Mouse (Mus musculus) lung, embryonic 15.5 days (tissue): ENCODE measurements at regions not wholly inside any gene's neighbourhood (a gene's known extent, or its start where the extent isn't known, plus 50 kb on each side); places are given as distances from the start of the nearest gene placed in this dataset.

Experiments
- ATAC-seq: fragments of 200-750 bp; cut with Nextera tagmentation; 2 replicates; pipeline ENCODE4 v1.8.0; 2017; ENCODE audit warnings: moderate number of reproducible peaks, borderline replicate concordance; ENCODE audit not compliant: low FRiP score, low TSS enrichment; ENCODE audit errors: extremely low read depth
- H3K27ac ChIP-seq: fragments of 300-500 bp; sonication (generic); 2 replicates; pipeline ENCODE4 v1.5.1; 2015; ENCODE audit warnings: moderate library complexity, mild to moderate bottlenecking, inconsistent platforms
- H3K27me3 ChIP-seq: fragments of 300-500 bp; sonication (generic); 2 replicates; pipeline ENCODE4 v1.6.1; 2015; ENCODE audit warnings: inconsistent platforms
- H3K36me3 ChIP-seq: fragments of 300-500 bp; sonication (generic); 2 replicates; pipeline ENCODE4 v1.6.1; 2015; ENCODE audit warnings: inconsistent platforms
- H3K4me1 ChIP-seq: fragments of 300-500 bp; sonication (generic); 2 replicates; pipeline ENCODE4 v1.6.1; 2015; ENCODE audit warnings: inconsistent platforms
- H3K4me2 ChIP-seq: fragments of 300-500 bp; sonication (generic); 2 replicates; pipeline ENCODE4 v1.6.1; 2015; ENCODE audit warnings: inconsistent platforms, mild to moderate bottlenecking, moderate library complexity
- H3K4me3 ChIP-seq: fragments of 300-500 bp; sonication (generic); 2 replicates; pipeline ENCODE4 v1.5.1; 2015; ENCODE audit warnings: mild to moderate bottlenecking, inconsistent platforms
- H3K9ac ChIP-seq: fragments of 300-500 bp; sonication (generic); 2 replicates; pipeline ENCODE4 v1.6.1; 2015; ENCODE audit warnings: inconsistent platforms
- H3K9me3 ChIP-seq: fragments of 300-500 bp; sonication (generic); 2 replicates; pipeline ENCODE4 v1.6.1; 2016; ENCODE audit warnings: inconsistent platforms
- WGBS: fragments of 180-500 bp; shearing (Covaris S2); methylation state at CpG from one replicate; pipeline ENCODE4 v1.1.7; 2015; 5-methylcytosine and 5-hydroxymethylcytosine counted together

DNA sequence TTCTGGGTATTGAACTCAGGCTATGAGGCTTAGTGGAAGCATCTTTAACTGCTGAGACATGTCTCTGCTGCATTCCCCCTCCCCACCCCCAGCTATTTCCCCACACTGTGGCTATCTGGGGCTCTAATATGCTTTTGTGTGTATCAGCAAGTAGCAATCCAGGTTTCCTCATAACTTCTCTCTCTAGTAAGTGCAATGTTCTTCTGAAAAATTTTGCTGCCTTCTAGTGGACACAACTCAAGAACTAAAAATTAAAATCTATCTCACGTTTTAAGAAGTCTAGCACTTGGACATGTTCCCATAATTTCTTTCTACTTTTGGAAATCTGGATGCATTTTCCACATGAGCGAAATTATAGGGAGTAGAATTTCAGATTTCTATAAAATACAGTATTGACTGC is 50.3 kb upstream of the D16Ertd472e start:
- Histone ChIP-seq H3K9ac (no peak overlapping the region), H3K9me3 (no peaks in the 10 kb centered on the region), H3K27ac (no peak overlapping the region), H3K4me2 (no peak overlapping the region), H3K4me1 (no peaks in the 10 kb centered on the region), H3K27me3 (no peaks in the 10 kb centered on the region), H3K36me3 (no peaks in the 10 kb centered on the region), H3K4me3 (no peak overlapping the region)
- 50% methylated on average over 2 of the region's 2 CpGs for WGBS
- no peak for ATAC-seq
